Mouse (Mus musculus): Measurements from ENCODE around the gene Ghr. TPM values are rescaled to one million over a fixed set of nuclear protein-coding genes. Genes with fewer than 3 reads are reported as not detected.

Gene Ghr
- total RNA-seq, 2 experiments from 2014 or later, result 183 to 184 TPM

GRCm38 (mm10) chr15:3295986-3296385 is 287.3 kb downstream of the Ghr start:
- no peak for DNase-seq (ENCODE audit: low spot score)

GRCm38 (mm10) chr15:3293477-3293876 is 289.8 kb downstream of the Ghr start:
- no peak for DNase-seq (ENCODE audit: low spot score)

GRCm38 (mm10) chr15:3290435-3290834 is 292.9 kb downstream of the Ghr start:
- DNase-seq (ENCODE audit: low spot score), result no peak

- DNase-seq (ENCODE audit: low spot score), result no peak
Observed at GRCm38 (mm10) chr15:3286032-3286431, 297.3 kb downstream of the Ghr start.

GRCm38 (mm10) chr15:3281737-3282136 is 301.6 kb downstream of the Ghr start:
- no peak for DNase-seq (ENCODE audit: low spot score)

GRCm38 (mm10) chr15:3281216-3281615 is 302.1 kb downstream of the Ghr start:
- DNase-seq (ENCODE audit: low spot score), result no peak

GRCm38 (mm10) chr15:3279242-3279641 is 304.1 kb downstream of the Ghr start:
- DNase-seq (ENCODE audit: low spot score), result no peak

GRCm38 (mm10) chr15:3277391-3277790 is 305.9 kb downstream of the Ghr start:
- no peak for DNase-seq (ENCODE audit: low spot score)

- DNase-seq (ENCODE audit: low spot score), result no peak
Observed at GRCm38 (mm10) chr15:3273191-3273590, 310.1 kb downstream of the Ghr start.

- peak; percentile 27 for DNase-seq (ENCODE audit: low spot score)
Observed at GRCm38 (mm10) chr15:3271216-3271615, 312.1 kb downstream of the Ghr start.

GRCm38 (mm10) chr15:3270646-3271077 is 312.6 kb downstream of the Ghr start:
- peak; percentile 90 for DNase-seq (ENCODE audit: low spot score)

- no peak for DNase-seq (ENCODE audit: low spot score)
Observed at GRCm38 (mm10) chr15:3269996-3270645, 313.2 kb downstream of the Ghr start.

- DNase-seq (ENCODE audit: low spot score), result no peak
Observed at GRCm38 (mm10) chr15:3269496-3269895, 313.8 kb downstream of the Ghr start.

GRCm38 (mm10) chr15:3268247-3268646 is 315.0 kb downstream of the Ghr start, which contains the start of gene Selenop:
Selenop (plus strand) TSS chr15:3268547.
- DNase-seq (ENCODE audit: low spot score), result no peak
